Mouse (Mus musculus) embryonic facial prominence, embryonic 12.5 days (tissue): ENCODE results near the gene Rapgef4. TPM values are rescaled to one million over a fixed set of nuclear protein-coding genes. Genes with fewer than 3 reads are reported as not detected.
"Not testable (repeated sequence)": the region's sequence is repeated elsewhere in the genome, so short reads cannot be mapped to it uniquely, and the experiment has no call there.

Experiments used
- ATAC-seq: fragments of 200-750 bp; cut with Nextera tagmentation; 2 replicates; pipeline ENCODE4 v1.8.0; 2017; ENCODE audit not compliant: insufficient number of reproducible peaks, insufficient read depth, low FRiP score, low TSS enrichment
- H3K27ac ChIP-seq: fragments of 300-500 bp; sonication (generic); 2 replicates; pipeline ENCODE4 v1.5.1; 2016; ENCODE audit warnings: mild to moderate bottlenecking
- H3K27me3 ChIP-seq: fragments of 300-500 bp; sonication (generic); 2 replicates; pipeline ENCODE4 v1.6.1; 2016; ENCODE audit warnings: mild to moderate bottlenecking, moderate library complexity
- H3K36me3 ChIP-seq: fragments of 300-500 bp; sonication (generic); 2 replicates; pipeline ENCODE4 v1.6.1; 2016; ENCODE audit warnings: mild to moderate bottlenecking
- H3K4me1 ChIP-seq: fragments of 300-500 bp; sonication (generic); 2 replicates; pipeline ENCODE4 v1.6.1; 2016
- H3K4me2 ChIP-seq: fragments of 300-500 bp; sonication (generic); replicated peaks from 2 replicates; pipeline ENCODE4 v1.6.1; 2016; ENCODE audit warnings: mild to moderate bottlenecking, moderate library complexity
- H3K4me3 ChIP-seq: fragments of 300-500 bp; sonication (generic); 2 replicates; pipeline ENCODE4 v1.5.1; 2016; ENCODE audit warnings: mild to moderate bottlenecking
- H3K9ac ChIP-seq: fragments of 300-500 bp; sonication (generic); 2 replicates; pipeline ENCODE4 v1.6.1; 2016; ENCODE audit warnings: mild to moderate bottlenecking, moderate library complexity
- H3K9me3 ChIP-seq: fragments of 300-500 bp; sonication (generic); 2 replicates; pipeline ENCODE4 v1.6.1; 2016; ENCODE audit warnings: mild to moderate bottlenecking, moderate library complexity
- WGBS: fragments of 180-500 bp; shearing (Covaris S2); methylation state at CpG from one replicate; pipeline ENCODE4 v1.1.7; 2016; 5-methylcytosine and 5-hydroxymethylcytosine counted together
- polyA plus RNA-seq: library from polyadenylated mRNA; unstranded; fragments of >200 nt; fragmentation: Nextera tagmentation; extraction: Ambion mirVana; gene quantifications from 2 replicates; pipeline ENCODE4 v1.2.1, GENCODE M21; 2016

Rapgef4 gene
- polyA plus RNA-seq, 1 experiment from 2014 or later = 3.1 TPM

DNA sequence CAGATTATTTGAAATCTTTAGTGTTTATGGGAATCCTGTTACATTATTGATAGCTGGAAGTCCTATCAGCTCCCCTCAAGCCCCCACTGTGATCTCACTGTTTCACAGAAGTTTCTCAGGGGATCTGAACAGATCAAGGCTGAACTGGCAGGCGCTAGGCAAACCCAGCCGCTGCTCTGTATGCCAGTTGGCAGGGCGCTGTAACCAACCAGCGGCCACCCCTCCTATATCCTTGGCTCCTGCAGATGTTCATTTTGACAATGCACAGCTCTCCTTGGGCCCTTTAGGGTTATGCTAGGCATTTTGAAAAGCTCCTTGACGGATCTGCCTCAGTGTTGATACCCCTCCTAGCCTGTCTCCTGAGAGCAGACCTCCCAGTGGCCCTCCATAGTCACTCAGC is 74.4 kb downstream of the Rapgef4 start:
- H3K9me3 ChIP-seq = no peaks in the 10 kb centered on the region
- H3K4me1 ChIP-seq = peaks cover 2% of the 10 kb centered on the region; the same call in 1 of the 2 replicates
- H3K27ac ChIP-seq = no peak overlapping the region
- no peak overlapping the region for H3K4me2 ChIP-seq
- no peak overlapping the region for H3K4me3 ChIP-seq
- WGBS = 79% methylated on average over 5 of the region's 5 CpGs
- ATAC-seq = no peak
- H3K36me3 ChIP-seq = no peaks in the 10 kb centered on the region
- H3K27me3 ChIP-seq = no peaks in the 10 kb centered on the region
- H3K9ac ChIP-seq = no peak overlapping the region

DNA sequence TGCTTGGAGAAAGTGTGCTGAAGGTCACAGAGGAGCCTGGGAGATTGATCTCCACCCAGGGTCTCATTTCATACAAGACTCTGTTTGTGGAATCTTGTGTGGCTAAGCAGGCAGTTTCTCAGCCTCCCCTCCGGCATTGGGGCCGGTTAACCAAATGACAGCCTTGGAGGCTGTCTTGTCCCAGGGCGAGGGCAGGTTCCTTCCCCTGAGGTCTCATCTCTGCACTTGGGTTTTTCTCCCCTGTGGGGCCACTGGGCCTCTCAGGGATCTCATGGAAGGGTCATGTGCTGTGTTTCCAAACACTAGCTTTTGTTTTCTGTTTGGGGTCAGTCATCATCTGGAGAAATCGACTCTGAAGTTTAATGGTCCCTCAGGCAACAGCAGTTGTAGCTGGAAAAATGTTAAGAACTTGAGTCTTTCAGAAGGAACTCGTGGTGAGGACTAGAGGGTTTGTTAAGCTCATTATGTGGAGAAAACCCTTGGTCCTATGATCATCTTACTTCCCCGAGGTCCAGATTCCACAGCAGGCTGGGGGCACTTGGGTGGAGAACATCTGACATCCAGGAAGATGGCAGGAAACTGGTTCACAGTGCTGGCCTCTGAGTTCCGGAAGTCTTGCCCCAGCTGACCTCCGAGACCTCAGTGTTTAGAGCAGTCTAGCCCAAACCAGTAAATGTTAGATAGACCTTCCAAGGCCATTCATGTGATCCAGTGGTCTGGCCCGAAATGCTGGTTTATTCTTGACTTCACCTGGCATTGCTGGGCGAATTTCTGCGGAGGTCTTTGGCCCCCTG is 75.2 kb downstream of the Rapgef4 start:
- Histone ChIP-seq H3K27ac (no peak overlapping the region), H3K36me3 (no peaks in the 10 kb centered on the region), H3K27me3 (no peaks in the 10 kb centered on the region), H3K9me3 (no peaks in the 10 kb centered on the region), H3K4me3 (no peak overlapping the region), H3K9ac (no peak overlapping the region), H3K4me2 (no peak overlapping the region), H3K4me1 (peaks cover 2% of the 10 kb centered on the region; the same call in 1 of the 2 replicates)
- ATAC-seq = no peak
- WGBS = 46% methylated on average over 11 of the region's 11 CpGs

DNA sequence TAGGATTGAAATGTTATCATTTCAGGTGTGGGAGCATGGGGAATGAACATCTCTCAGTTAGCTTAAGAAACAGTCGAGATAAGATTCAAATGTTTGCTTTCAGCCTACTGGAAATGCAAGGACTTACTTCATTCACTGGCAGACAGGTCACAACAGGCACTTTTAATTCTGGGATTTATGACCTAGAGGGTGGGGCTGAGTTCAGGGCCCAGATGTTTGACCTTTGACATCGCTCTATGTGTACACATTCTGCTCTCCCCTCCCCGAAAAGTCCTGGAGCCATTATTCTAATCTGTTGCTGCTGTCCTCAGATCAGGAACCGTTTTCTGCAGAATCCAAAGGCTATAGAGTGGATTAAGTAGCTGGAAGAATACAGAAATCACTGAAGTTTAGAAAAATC is 81.9 kb downstream of the Rapgef4 start:
- ATAC-seq = no peak
- H3K27me3 ChIP-seq = no peaks in the 10 kb centered on the region
- no peak overlapping the region for H3K4me3 ChIP-seq
- no peak overlapping the region for H3K4me2 ChIP-seq
- no peak overlapping the region for H3K9ac ChIP-seq
- no peaks in the 10 kb centered on the region for H3K9me3 ChIP-seq
- no peak overlapping the region for H3K27ac ChIP-seq
- no peaks in the 10 kb centered on the region for H3K4me1 ChIP-seq
- H3K36me3 ChIP-seq = no peaks in the 10 kb centered on the region
- 25% methylated on average over 4 of the region's 4 CpGs for WGBS

DNA sequence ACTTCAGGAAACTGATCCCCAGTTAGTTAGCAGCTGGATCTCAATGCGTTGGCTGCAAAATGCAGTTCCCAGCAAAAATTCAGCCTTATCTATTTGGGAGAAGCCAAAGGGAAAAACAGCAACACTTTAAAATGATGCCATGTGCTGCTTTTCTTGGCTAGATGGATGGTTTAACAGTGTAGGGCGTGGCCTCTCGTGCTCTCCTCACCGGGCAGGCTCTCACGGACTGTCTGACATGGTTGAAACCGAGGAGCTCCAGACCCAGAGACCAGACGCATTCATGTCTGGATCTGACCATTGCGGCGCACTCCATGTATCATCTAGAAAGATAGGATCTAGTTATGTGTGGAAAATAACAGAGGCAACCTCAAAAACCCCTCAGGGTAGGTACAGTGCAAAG is 87.5 kb downstream of the Rapgef4 start:
- no peak for ATAC-seq
- H3K9me3 ChIP-seq = no peaks in the 10 kb centered on the region
- no peak overlapping the region for H3K27ac ChIP-seq
- H3K4me3 ChIP-seq = no peak overlapping the region
- no peaks in the 10 kb centered on the region for H3K36me3 ChIP-seq
- WGBS = 85% methylated on average over 9 of the region's 9 CpGs
- H3K4me2 ChIP-seq = no peak overlapping the region
- H3K4me1 ChIP-seq = 0 out of 2 replicates have a peak, but pooled peaks cover 2% of the 10 kb centered on the region
- H3K9ac ChIP-seq = no peak overlapping the region
- no peaks in the 10 kb centered on the region for H3K27me3 ChIP-seq

DNA sequence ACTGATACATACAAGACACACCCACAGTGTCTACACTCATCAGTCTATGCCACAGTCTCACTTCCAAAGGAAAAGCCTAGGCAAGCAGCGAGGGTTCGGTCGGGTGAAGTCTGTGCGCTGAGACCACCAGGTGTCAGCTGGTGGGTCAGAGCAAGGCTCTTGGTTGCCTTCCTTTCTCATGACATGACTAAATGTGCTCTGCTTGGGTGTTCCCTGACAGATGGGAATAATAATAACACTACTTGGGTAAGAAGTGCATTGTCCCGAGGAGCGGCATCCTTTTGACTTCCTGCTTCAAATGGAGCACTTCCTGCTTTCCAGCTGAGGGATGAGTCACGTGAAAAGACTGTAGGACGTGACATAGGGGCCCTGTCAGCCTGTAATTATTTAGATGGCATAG is 89.0 kb downstream of the Rapgef4 start:
- Histone ChIP-seq H3K9me3 (no peaks in the 10 kb centered on the region), H3K27me3 (no peaks in the 10 kb centered on the region), H3K27ac (no peak overlapping the region), H3K9ac (no peak overlapping the region), H3K4me3 (no peak overlapping the region), H3K4me2 (no peak overlapping the region), H3K4me1 (0 out of 2 replicates have a peak, but pooled peaks cover 2% of the 10 kb centered on the region), H3K36me3 (no peaks in the 10 kb centered on the region)
- WGBS = 56% methylated on average over 8 of the region's 8 CpGs
- ATAC-seq = no peak

DNA sequence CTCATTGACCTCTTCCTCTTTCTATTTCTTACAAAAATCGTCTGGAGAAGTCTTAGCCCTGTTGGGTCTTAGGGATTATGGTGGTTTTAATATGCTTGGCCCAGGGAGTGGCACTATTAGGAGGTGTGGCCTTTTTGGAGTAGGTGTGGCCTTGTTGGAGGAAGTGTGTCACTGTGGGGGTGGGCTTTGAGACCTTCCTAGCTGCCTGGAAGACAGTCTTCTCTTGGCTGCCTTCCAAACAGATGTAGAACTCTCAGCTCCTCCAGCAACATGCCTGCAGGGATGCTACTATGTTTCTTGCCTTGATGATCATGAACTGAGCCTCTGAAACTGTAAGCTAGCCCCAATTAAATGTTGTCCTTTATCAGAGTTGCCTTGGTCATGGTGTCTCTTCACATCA is 92.1 kb downstream of the Rapgef4 start:
- not testable (repeated sequence) for H3K4me1 ChIP-seq, H3K4me2 ChIP-seq, H3K36me3 ChIP-seq, H3K9me3 ChIP-seq, H3K9ac ChIP-seq, H3K27ac ChIP-seq, H3K27me3 ChIP-seq, H3K4me3 ChIP-seq, ATAC-seq
- WGBS = 78% methylated on average over 1 of the region's 1 CpGs

DNA sequence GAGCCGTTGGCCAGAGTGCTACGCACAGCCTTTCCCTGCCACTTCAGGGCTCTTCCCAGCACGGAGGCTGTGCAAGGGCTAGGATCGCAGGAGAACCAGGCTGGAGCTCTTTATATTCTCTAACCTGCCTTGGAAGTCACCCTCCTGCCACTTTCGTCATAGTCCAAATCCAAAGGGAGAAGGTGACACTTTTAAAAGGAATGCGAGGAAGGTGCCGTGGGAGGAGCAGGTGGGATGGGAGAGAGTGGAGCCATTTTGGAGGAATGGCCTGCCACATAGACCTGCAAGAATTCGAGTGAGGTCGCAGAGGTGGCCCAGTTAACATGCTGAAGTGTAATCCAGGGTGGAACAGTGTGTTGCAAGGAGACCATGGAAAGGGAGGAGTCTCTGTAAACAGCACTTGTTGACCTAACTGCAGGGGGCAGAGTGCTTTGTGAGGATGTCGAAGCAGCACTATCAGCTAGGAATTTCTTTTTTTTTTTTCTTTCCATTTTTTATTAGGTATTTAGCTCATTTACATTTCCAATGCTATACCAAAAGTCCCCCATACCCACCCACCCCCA is 94.0 kb downstream of the Rapgef4 start:
- H3K27ac ChIP-seq = no peak overlapping the region
- H3K36me3 ChIP-seq = no peaks in the 10 kb centered on the region
- H3K4me1 ChIP-seq = no peaks in the 10 kb centered on the region
- no peak overlapping the region for H3K4me3 ChIP-seq
- no peak for ATAC-seq
- no peaks in the 10 kb centered on the region for H3K27me3 ChIP-seq
- no peak overlapping the region for H3K4me2 ChIP-seq
- no peak overlapping the region for H3K9ac ChIP-seq
- no peaks in the 10 kb centered on the region for H3K9me3 ChIP-seq
- WGBS = 78% methylated on average over 10 of the region's 10 CpGs

DNA sequence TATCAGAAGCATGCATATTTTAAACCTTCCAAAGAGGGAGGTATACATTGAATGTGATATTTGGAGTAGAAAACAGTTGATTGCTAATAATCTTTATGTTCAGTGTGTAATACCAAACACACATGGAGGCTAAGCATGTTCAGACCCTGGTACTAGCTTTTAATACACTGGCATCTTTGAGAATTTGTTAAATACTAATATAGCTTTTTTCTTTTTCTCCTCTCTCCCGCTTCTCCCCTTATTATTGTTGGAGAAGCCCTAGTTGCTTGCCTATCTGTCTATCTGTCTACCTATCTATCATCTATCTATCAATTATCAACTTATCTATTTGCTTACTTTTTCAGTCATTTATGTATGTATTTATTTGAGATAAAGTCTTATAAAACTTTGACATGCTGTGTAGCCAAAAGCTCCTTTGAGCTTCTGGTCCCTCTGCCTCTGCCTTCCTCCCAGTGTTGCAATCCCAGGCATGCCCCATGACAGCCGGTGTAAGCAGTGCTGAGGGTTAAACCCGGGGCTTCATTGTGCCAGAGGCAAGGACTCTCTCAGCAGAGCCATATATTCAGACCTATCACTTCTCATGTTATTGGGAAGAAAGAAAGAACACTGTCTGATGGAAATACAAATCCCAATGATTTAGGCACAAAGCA is 96.6 kb downstream of the Rapgef4 start:
- Histone ChIP-seq H3K36me3 (no peaks in the 10 kb centered on the region), H3K4me2 (no peak overlapping the region), H3K27ac (no peak overlapping the region), H3K4me1 (no peaks in the 10 kb centered on the region), H3K4me3 (no peak overlapping the region), H3K27me3 (no peaks in the 10 kb centered on the region), H3K9me3 (no peaks in the 10 kb centered on the region), H3K9ac (no peak overlapping the region)
- WGBS = 79% methylated on average over 3 of the region's 3 CpGs
- ATAC-seq = no peak

DNA sequence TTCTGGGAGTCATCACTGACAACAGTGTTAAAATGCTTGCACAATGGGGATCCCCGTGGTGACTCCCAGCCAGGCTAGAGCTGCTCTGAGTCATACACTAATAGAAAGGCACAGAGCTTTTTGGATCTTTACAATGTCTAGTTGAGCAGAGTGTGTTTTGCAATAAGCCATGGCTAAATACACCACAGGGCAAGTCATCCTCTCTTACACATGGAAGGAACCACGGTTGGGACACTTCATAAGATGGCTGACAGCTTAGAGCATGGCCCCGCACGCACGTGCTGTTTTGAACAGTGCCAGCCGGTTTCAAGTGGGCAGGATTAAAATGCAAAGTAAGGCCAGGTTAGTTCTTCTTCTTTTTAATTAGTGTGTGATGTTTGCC is 97.1 kb downstream of the Rapgef4 start:
- no peak overlapping the region for H3K9ac ChIP-seq
- H3K4me2 ChIP-seq = no peak overlapping the region
- no peaks in the 10 kb centered on the region for H3K27me3 ChIP-seq
- 84% methylated on average over 6 of the region's 6 CpGs for WGBS
- H3K4me3 ChIP-seq = no peak overlapping the region
- H3K36me3 ChIP-seq = no peaks in the 10 kb centered on the region
- H3K27ac ChIP-seq = no peak overlapping the region
- no peaks in the 10 kb centered on the region for H3K9me3 ChIP-seq
- ATAC-seq = no peak
- no peaks in the 10 kb centered on the region for H3K4me1 ChIP-seq

DNA sequence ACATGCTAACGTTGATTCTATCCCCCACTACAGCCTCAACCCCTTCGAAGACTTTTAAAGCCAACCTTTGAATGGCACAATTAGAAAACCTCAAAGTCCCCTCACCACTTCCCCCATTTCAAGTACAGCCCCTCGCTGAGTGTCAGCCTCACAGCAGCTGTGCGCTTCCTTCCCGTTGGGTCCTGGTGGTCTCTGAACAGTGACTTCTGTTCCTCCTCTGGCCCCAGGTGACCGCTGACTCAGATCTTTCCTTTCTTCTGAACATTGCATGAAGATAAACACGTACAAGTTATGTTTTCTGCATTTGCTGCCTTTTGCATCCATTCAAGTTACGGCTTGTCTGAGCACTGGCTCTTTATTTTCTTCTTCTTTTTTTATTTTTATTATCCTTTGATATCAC is 98.1 kb downstream of the Rapgef4 start:
- H3K27ac ChIP-seq = no peak overlapping the region
- no peak overlapping the region for H3K4me2 ChIP-seq
- no peak overlapping the region for H3K9ac ChIP-seq
- no peak for ATAC-seq
- H3K4me3 ChIP-seq = no peak overlapping the region
- H3K36me3 ChIP-seq = no peaks in the 10 kb centered on the region
- no peaks in the 10 kb centered on the region for H3K9me3 ChIP-seq
- no peaks in the 10 kb centered on the region for H3K27me3 ChIP-seq
- 74% methylated on average over 8 of the region's 8 CpGs for WGBS
- H3K4me1 ChIP-seq = no peaks in the 10 kb centered on the region

DNA sequence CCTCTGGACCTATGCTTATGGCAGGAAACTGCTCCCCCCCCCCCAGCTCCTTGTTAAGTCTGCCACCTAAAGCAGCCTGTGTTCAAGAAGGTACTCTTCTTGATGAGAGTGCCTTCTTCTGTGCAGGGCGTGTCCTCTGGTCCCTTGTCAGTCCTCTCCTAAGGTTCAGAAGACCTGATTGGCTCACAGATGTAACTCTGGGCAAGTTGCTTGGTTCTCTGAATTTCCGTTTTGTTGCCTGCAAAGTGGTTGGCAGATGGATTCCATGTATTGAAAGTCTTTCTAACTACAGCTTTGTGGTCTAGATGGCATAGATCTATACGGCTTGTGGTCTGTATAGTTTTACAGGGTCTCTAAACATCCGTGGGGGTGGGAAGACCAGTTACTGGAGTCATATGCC is 101.8 kb downstream of the Rapgef4 start:
- H3K9me3 ChIP-seq = no peaks in the 10 kb centered on the region
- no peak for ATAC-seq
- no peak overlapping the region for H3K4me2 ChIP-seq
- no peaks in the 10 kb centered on the region for H3K36me3 ChIP-seq
- WGBS = 78% methylated on average over 4 of the region's 4 CpGs
- no peaks in the 10 kb centered on the region for H3K4me1 ChIP-seq
- no peak overlapping the region for H3K4me3 ChIP-seq
- no peaks in the 10 kb centered on the region for H3K27me3 ChIP-seq
- H3K9ac ChIP-seq = no peak overlapping the region
- H3K27ac ChIP-seq = no peak overlapping the region

DNA sequence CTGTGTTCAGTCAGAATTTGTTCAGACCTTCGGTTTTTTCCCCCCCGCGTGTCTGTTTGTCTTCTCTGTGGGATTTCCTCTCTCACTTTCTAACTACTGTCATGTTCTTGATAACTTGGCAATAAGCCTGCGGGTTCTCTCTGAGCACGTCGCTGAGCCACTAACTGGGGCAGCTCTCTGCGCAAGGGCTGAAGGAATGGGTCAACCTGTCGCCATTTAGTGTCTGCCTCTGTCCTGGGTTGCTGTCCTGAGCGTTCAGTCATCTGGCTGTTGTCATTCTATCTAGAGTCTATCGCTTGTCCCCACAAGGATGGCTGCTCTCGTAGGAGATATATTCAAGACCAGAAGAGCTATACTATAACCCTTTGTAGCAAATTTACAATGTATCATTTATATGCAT is 107.8 kb downstream of the Rapgef4 start:
- Histone ChIP-seq H3K27ac (no peak overlapping the region), H3K4me1 (peaks cover 11% of the 10 kb centered on the region; the same call in 1 of the 2 replicates), H3K9ac (no peak overlapping the region), H3K27me3 (no peaks in the 10 kb centered on the region), H3K4me2 (no peak overlapping the region), H3K36me3 (no peaks in the 10 kb centered on the region), H3K9me3 (no peaks in the 10 kb centered on the region), H3K4me3 (no peak overlapping the region)
- ATAC-seq = no peak
- WGBS = 94% methylated on average over 11 of the region's 11 CpGs
